Mouse (Mus musculus): ENCODE data around the gene Mical1.

- no peak for TF ChIP-seq MAFK (IDR thresholded peaks at IDR 0.05; ENCODE audit: insufficient read depth, low read depth, low read length)
- no peak for TF ChIP-seq CHD2 (IDR thresholded peaks at IDR 0.05; ENCODE audit: low read depth, low read length)
Measured at GRCm38 (mm10) chr10:41490518-41490873, 14.4 kb downstream of the Mical1 start.
